Mouse (Mus musculus) activated CD4-positive, CD25-positive, alpha-beta regulatory T cell, adult 4 months (primary cell): Measurements from ENCODE around the gene Lrp5. TPM values are rescaled to one million over a fixed set of nuclear protein-coding genes. Genes with fewer than 3 reads are reported as not detected.

Source experiments
- ATAC-seq: one replicate; pipeline ENCODE4 v1.8.0; 2017
- polyA plus RNA-seq, 2 experiments: library from polyadenylated mRNA; unstranded; fragments of 100-300 nt; shearing (Covaris generic); gene quantifications; one replicate each; pipeline ENCODE4 v1.2.1; 2017

The Lrp5 gene
- polyA plus RNA-seq, 2 experiments from 2014 or later, result 0.09 TPM; not detected in 1

GRCm38 (mm10) chr19:3654058-3654457, 32.3 kb downstream of the Lrp5 start:
- ATAC-seq, result no peak

- ATAC-seq, result no peak
These were observed 32.9 kb downstream of the Lrp5 start for GRCm38 (mm10) chr19:3653508-3653907.

- no peak for ATAC-seq
These were observed 34.4 kb downstream of the Lrp5 start for GRCm38 (mm10) chr19:3651989-3652388.

GRCm38 (mm10) chr19:3651220-3651619, 35.1 kb downstream of the Lrp5 start:
- no peak for ATAC-seq

GRCm38 (mm10) chr19:3650448-3650847, 35.9 kb downstream of the Lrp5 start:
- ATAC-seq, result no peak

GRCm38 (mm10) chr19:3648830-3649450, 37.4 kb downstream of the Lrp5 start:
- no peak for ATAC-seq

GRCm38 (mm10) chr19:3647999-3648398, 38.4 kb downstream of the Lrp5 start:
- ATAC-seq, result no peak

GRCm38 (mm10) chr19:3645813-3646212, 40.6 kb downstream of the Lrp5 start:
- ATAC-seq, result no peak

- ATAC-seq, result no peak
These were observed 41.0 kb downstream of the Lrp5 start for GRCm38 (mm10) chr19:3645318-3645717.

- ATAC-seq, result no peak
These were observed 46.8 kb downstream of the Lrp5 start for GRCm38 (mm10) chr19:3639561-3639960.

GRCm38 (mm10) chr19:3638698-3639097, 47.7 kb downstream of the Lrp5 start:
- no peak for ATAC-seq

- no peak for ATAC-seq
These were observed 54.3 kb downstream of the Lrp5 start for GRCm38 (mm10) chr19:3632018-3632417.

GRCm38 (mm10) chr19:3631431-3631830, 54.9 kb downstream of the Lrp5 start:
- ATAC-seq, result no peak

GRCm38 (mm10) chr19:3630486-3630885, 55.9 kb downstream of the Lrp5 start:
- ATAC-seq, result no peak

- no peak for ATAC-seq
These were observed 56.3 kb downstream of the Lrp5 start for GRCm38 (mm10) chr19:3630027-3630426.

- ATAC-seq, result no peak
These were observed 58.1 kb downstream of the Lrp5 start for GRCm38 (mm10) chr19:3628223-3628622.

- no peak for ATAC-seq
These were observed 61.3 kb downstream of the Lrp5 start for GRCm38 (mm10) chr19:3625111-3625510.

GRCm38 (mm10) chr19:3623824-3624223, 62.5 kb downstream of the Lrp5 start:
- no peak for ATAC-seq

- no peak for ATAC-seq
These were observed 63.1 kb downstream of the Lrp5 start for GRCm38 (mm10) chr19:3623294-3623693.

- ATAC-seq, result no peak
These were observed 65.5 kb downstream of the Lrp5 start for GRCm38 (mm10) chr19:3620871-3621270.

GRCm38 (mm10) chr19:3619359-3619758, 67.0 kb downstream of the Lrp5 start:
- ATAC-seq, result no peak

- ATAC-seq, result no peak
These were observed 72.4 kb downstream of the Lrp5 start for GRCm38 (mm10) chr19:3613991-3614390.

- no peak for ATAC-seq
These were observed 73.7 kb downstream of the Lrp5 start for GRCm38 (mm10) chr19:3612534-3613273.

- ATAC-seq, result no peak
These were observed 74.6 kb downstream of the Lrp5 start for GRCm38 (mm10) chr19:3611730-3612129.
